29 mouse cellular contexts compared by ENCODE assay signal in the genomic region with DNA sequence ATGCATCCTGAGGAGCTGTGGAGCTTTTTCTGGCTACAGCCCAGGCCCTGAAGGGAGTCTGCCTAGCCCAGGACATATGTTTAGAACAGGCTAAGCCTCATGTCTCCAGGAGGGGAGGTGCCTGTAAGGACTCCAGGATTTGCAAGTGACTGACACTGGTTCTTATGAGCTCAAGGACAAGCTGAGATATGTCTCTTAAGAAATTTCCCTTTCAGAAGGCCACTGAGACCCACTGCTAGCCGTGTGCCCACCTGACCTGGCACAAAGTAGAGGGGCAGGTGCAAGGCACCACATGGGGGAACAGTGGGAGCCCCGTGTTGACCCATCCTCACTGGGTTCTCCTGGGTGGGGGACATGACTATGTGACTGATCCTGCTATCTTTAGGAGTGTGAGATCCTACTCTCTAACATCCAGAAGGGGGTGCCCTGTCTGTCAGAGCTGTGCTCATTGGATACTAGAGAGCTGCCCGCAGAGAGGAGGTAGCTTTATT.
A peak's percentile ranks its signal among the peaks of the same experiment; 100 is the strongest.
DNase-seq lines count a peak whose midpoint lies in the region; ATAC-seq and TF ChIP-seq lines count a peak whose summit lies in the region.
"Had no signal": no experiment of that assay in that cellular context is flagged by ENCODE, and none has a peak within 500 bp of the region (broad histone marks: within the 10 kb centered on the region; RNA-seq: fewer than 3 reads in every experiment).

No protein-coding gene starts in this region.

- H3K4me2 ChIP-seq in hindbrain, postnatal 0 days (ENCODE audit: low read depth, low read length): no peak overlapping the region
- H3K4me2 ChIP-seq in hindbrain, embryonic 13.5 days: no peak overlapping the region
- H3K4me2 ChIP-seq: embryonic facial prominence, embryonic 13.5 days; heart, embryonic 15.5 days; hindbrain, embryonic 12.5 days; liver, embryonic 15.5 days; lung, embryonic 14.5 days; neural tube, embryonic 12.5 days had no signal

- no peaks in the 10 kb centered on the region for H3K9me3 ChIP-seq in hindbrain, postnatal 0 days (ENCODE audit: low read length)
- no peaks in the 10 kb centered on the region for H3K9me3 ChIP-seq in hindbrain, embryonic 13.5 days
- H3K9me3 ChIP-seq: embryonic facial prominence, embryonic 13.5 days; heart, embryonic 10.5 days; heart, embryonic 15.5 days; hindbrain, embryonic 12.5 days; liver, embryonic 15.5 days; midbrain, embryonic 10.5 days; neural tube, embryonic 12.5 days had no signal

- 64% methylated on average over 3 of the region's 3 CpGs for WGBS in hindbrain, postnatal 0 days
- 79% methylated on average over 3 of the region's 3 CpGs for WGBS in hindbrain, embryonic 13.5 days

- no peaks in the 10 kb centered on the region for H3K36me3 ChIP-seq in hindbrain, postnatal 0 days (ENCODE audit: insufficient read depth, low read length)
- no peaks in the 10 kb centered on the region for H3K36me3 ChIP-seq in hindbrain, embryonic 13.5 days
- H3K36me3 ChIP-seq: embryonic facial prominence, embryonic 13.5 days; heart, embryonic 15.5 days; hindbrain, embryonic 12.5 days; liver, embryonic 15.5 days; midbrain, embryonic 10.5 days; neural tube, embryonic 12.5 days had no signal

- DNase-seq in hindbrain, postnatal 0 days (ENCODE audit: low spot score): no peak
- DNase-seq in cerebellum, adult 18-20 months: peak; percentile 58 to 65
- peak; percentile 67 for DNase-seq in cerebellum, adult 9-11 months
- DNase-seq in gastrocnemius, postnatal 10 days: no peak
- no peak for DNase-seq in adrenal gland, adult 2 months
- no peak for DNase-seq in gastrocnemius, postnatal 4 days (ENCODE audit: low spot score in 2 of 2)
- DNase-seq: adrenal gland, postnatal 36 days; gastrocnemius, postnatal 14 days; heart, adult 11 months; heart, postnatal 36 days; kidney, adult 9 months; kidney, postnatal 10 days; lung, embryonic 14.5 days; lung, postnatal 14 days; thymus, postnatal 4 days had no signal

- H3K4me1 ChIP-seq in hindbrain, postnatal 0 days (ENCODE audit: insufficient read depth, low read length): peaks cover 5% of the 10 kb centered on the region; the same call in 1 of the 2 replicates
- peaks cover 2% of the 10 kb centered on the region; the same call in 1 of the 2 replicates for H3K4me1 ChIP-seq in hindbrain, embryonic 13.5 days (replicated peaks)
- H3K4me1 ChIP-seq: embryonic facial prominence, embryonic 13.5 days; hindbrain, embryonic 12.5 days; liver, embryonic 15.5 days; neural tube, embryonic 12.5 days had no signal

- no peak overlapping the region for H3K27ac ChIP-seq in hindbrain, postnatal 0 days
- H3K27ac ChIP-seq in hindbrain, embryonic 13.5 days: no peak overlapping the region
- H3K27ac ChIP-seq: embryonic facial prominence, embryonic 13.5 days; heart, embryonic 10.5 days; heart, embryonic 15.5 days; hindbrain, embryonic 12.5 days; liver, embryonic 15.5 days; midbrain, embryonic 10.5 days; neural tube, embryonic 12.5 days had no signal

- no peak overlapping the region for H3K9ac ChIP-seq in hindbrain, postnatal 0 days (replicated peaks; ENCODE audit: low read length)
- H3K9ac ChIP-seq in hindbrain, embryonic 13.5 days: no peak overlapping the region
- H3K9ac ChIP-seq: embryonic facial prominence, embryonic 13.5 days; heart, embryonic 15.5 days; hindbrain, embryonic 12.5 days; liver, embryonic 15.5 days; lung, embryonic 14.5 days; neural tube, embryonic 12.5 days had no signal

- no peak overlapping the region for H3K4me3 ChIP-seq in hindbrain, postnatal 0 days (ENCODE audit: low read length)
- no peak overlapping the region for H3K4me3 ChIP-seq in hindbrain, embryonic 13.5 days
- H3K4me3 ChIP-seq: embryonic facial prominence, embryonic 13.5 days; erythroblast, embryonic 14.5 days; heart, embryonic 10.5 days; heart, embryonic 15.5 days; hindbrain, embryonic 12.5 days; liver, embryonic 15.5 days; midbrain, embryonic 10.5 days; myocyte; neural tube, embryonic 12.5 days had no signal

- H3K27me3 ChIP-seq in hindbrain, postnatal 0 days (ENCODE audit: insufficient read depth, low read length): no peaks in the 10 kb centered on the region
- peaks cover 95% of the 10 kb centered on the region for H3K27me3 ChIP-seq in hindbrain, embryonic 13.5 days
- H3K27me3 ChIP-seq: embryonic facial prominence, embryonic 13.5 days; heart, embryonic 15.5 days; liver, embryonic 15.5 days had no signal

- ATAC-seq in hindbrain, postnatal 0 days: no peak
- ATAC-seq in hindbrain, embryonic 13.5 days (ENCODE audit: low FRiP score): no peak
- ATAC-seq: CD4-positive, CD25-positive, alpha-beta regulatory T cell, adult 4 months; forebrain, embryonic 16.5 days; intestine, postnatal 0 days; midbrain, embryonic 16.5 days had no signal

- peak; percentile 7; the same call in 1 of the 2 replicates for TF ChIP-seq CTCF in hindbrain, postnatal 0 days (IDR thresholded peaks at IDR 0.05; ENCODE audit: low read depth)

Comparison
In these comparisons a context has a peak if more than half of its experiments do, and no peak if none do; other contexts are left out.
1. DNase-seq: peak in cerebellum, adult 18-20 months (2 of 2) and cerebellum, adult 9-11 months (single experiment); none in hindbrain, postnatal 0 days (single experiment), gastrocnemius, postnatal 10 days (single experiment), adrenal gland, adult 2 months (single experiment) and gastrocnemius, postnatal 4 days (0 of 2).